Mouse (Mus musculus): ENCODE results near the gene Ociad1. TPM values are rescaled to one million over a fixed set of nuclear protein-coding genes. Genes with fewer than 3 reads are reported as not detected.

The Ociad1 gene
- 225 and 264 TPM in 2 replicates for polyA plus RNA-seq (2016; fragmentation: Nextera tagmentation; extraction: Ambion mirVana)

- Histone ChIP-seq H3K4me2 (replicated peaks) (peak within 1 kb of the TSS; percentile 63), H3K36me3 (peaks cover 15% of the 10 kb centered on the region), H3K9me3 (no peaks in the 10 kb centered on the region), H3K27me3 (replicated peaks) (no peaks in the 10 kb centered on the region), H3K4me3 (peak within 1 kb of the TSS; percentile 97), H3K27ac (peak within 1 kb of the TSS; percentile 89), H3K9ac (peak within 1 kb of the TSS; percentile 91), H3K4me1 (peaks cover 6% of the 10 kb centered on the region)
- WGBS = under 1% methylated on average over 57 of the region's 58 CpGs
- ATAC-seq (ENCODE audit: low FRiP score, low read depth) = peak; percentile 99
Observed at GRCm38 (mm10) chr5:73292502-73293457, at the start of gene Ociad1. Gene Ociad1 (plus strand): TSS chr5:73292784.

GRCm38 (mm10) chr5:73244403-73244802 lies 48.2 kb upstream of the Ociad1 start:
- H3K9me3 ChIP-seq = no peaks in the 10 kb centered on the region
- no peak overlapping the region for H3K4me3 ChIP-seq
- H3K4me2 ChIP-seq (replicated peaks) = no peak overlapping the region
- no peak overlapping the region for H3K27ac ChIP-seq
- H3K36me3 ChIP-seq = no peaks in the 10 kb centered on the region
- peaks cover 21% of the 10 kb centered on the region for H3K4me1 ChIP-seq
- H3K9ac ChIP-seq = no peak overlapping the region
- 82% methylated on average over 13 of the region's 13 CpGs for WGBS
- ATAC-seq (ENCODE audit: low FRiP score, low read depth) = no peak
- H3K27me3 ChIP-seq (replicated peaks) = no peaks in the 10 kb centered on the region

GRCm38 (mm10) chr5:73246414-73246813 lies 46.2 kb upstream of the Ociad1 start:
- ATAC-seq (ENCODE audit: low FRiP score, low read depth) = no peak
- Histone ChIP-seq H3K4me1 (peaks cover 20% of the 10 kb centered on the region), H3K9ac (no peak overlapping the region), H3K27me3 (replicated peaks) (no peaks in the 10 kb centered on the region), H3K4me2 (replicated peaks) (no peak overlapping the region), H3K27ac (no peak overlapping the region), H3K9me3 (no peaks in the 10 kb centered on the region), H3K4me3 (no peak overlapping the region), H3K36me3 (no peaks in the 10 kb centered on the region)
- WGBS = 89% methylated on average over 6 of the region's 6 CpGs

- Histone ChIP-seq H3K4me3 (no peak overlapping the region), H3K27ac (no peak overlapping the region), H3K27me3 (replicated peaks) (no peaks in the 10 kb centered on the region), H3K9ac (no peak overlapping the region), H3K4me2 (replicated peaks) (no peak overlapping the region), H3K36me3 (no peaks in the 10 kb centered on the region), H3K9me3 (no peaks in the 10 kb centered on the region), H3K4me1 (peaks cover 9% of the 10 kb centered on the region)
- 76% methylated on average over 8 of the region's 8 CpGs for WGBS
- no peak for ATAC-seq (ENCODE audit: low FRiP score, low read depth)
Observed at GRCm38 (mm10) chr5:73248211-73248610, 44.4 kb upstream of the Ociad1 start.

GRCm38 (mm10) chr5:73249341-73249740 lies 43.2 kb upstream of the Ociad1 start:
- Histone ChIP-seq H3K9me3 (no peaks in the 10 kb centered on the region), H3K36me3 (no peaks in the 10 kb centered on the region), H3K27ac (no peak overlapping the region), H3K4me2 (replicated peaks) (no peak overlapping the region), H3K27me3 (replicated peaks) (no peaks in the 10 kb centered on the region), H3K4me3 (no peak overlapping the region), H3K4me1 (peaks cover 11% of the 10 kb centered on the region), H3K9ac (no peak overlapping the region)
- no peak for ATAC-seq (ENCODE audit: low FRiP score, low read depth)
- WGBS = 96% methylated on average over 4 of the region's 4 CpGs

- H3K27me3 ChIP-seq (replicated peaks) = no peaks in the 10 kb centered on the region
- H3K9me3 ChIP-seq = no peaks in the 10 kb centered on the region
- no peaks in the 10 kb centered on the region for H3K36me3 ChIP-seq
- H3K4me1 ChIP-seq = peaks cover 19% of the 10 kb centered on the region
- no peak overlapping the region for H3K4me2 ChIP-seq (replicated peaks)
- ATAC-seq (ENCODE audit: low FRiP score, low read depth) = no peak
- no peak overlapping the region for H3K4me3 ChIP-seq
- H3K27ac ChIP-seq = no peak overlapping the region
- H3K9ac ChIP-seq = no peak overlapping the region
Observed at GRCm38 (mm10) chr5:73252739-73253138, 39.8 kb upstream of the Ociad1 start.

- H3K4me1 ChIP-seq = peaks cover 19% of the 10 kb centered on the region
- no peaks in the 10 kb centered on the region for H3K9me3 ChIP-seq
- 47% methylated on average over 5 of the region's 5 CpGs for whole genome bisulfite sequencing
- no peak for ATAC-seq (ENCODE audit: low FRiP score, low read depth)
- H3K4me3 ChIP-seq = peak overlapping the region; percentile 93
- H3K4me2 ChIP-seq (replicated peaks) = peak overlapping the region; percentile 71
- no peaks in the 10 kb centered on the region for H3K27me3 ChIP-seq (replicated peaks)
- no peak overlapping the region for H3K27ac ChIP-seq
- peak overlapping the region; percentile 94; the same call in 1 of the 2 replicates for H3K9ac ChIP-seq
- no peaks in the 10 kb centered on the region for H3K36me3 ChIP-seq
Observed at GRCm38 (mm10) chr5:73254660-73255059, 37.9 kb upstream of the Ociad1 start.

- Histone ChIP-seq H3K27me3 (replicated peaks) (no peaks in the 10 kb centered on the region), H3K9ac (peak overlapping the region; percentile 94), H3K4me3 (peak overlapping the region; percentile 93), H3K4me1 (peaks cover 17% of the 10 kb centered on the region), H3K9me3 (no peaks in the 10 kb centered on the region), H3K4me2 (replicated peaks) (peak overlapping the region; percentile 71), H3K27ac (peak overlapping the region; percentile 93), H3K36me3 (no peaks in the 10 kb centered on the region)
- ATAC-seq (ENCODE audit: low FRiP score, low read depth) = peak; percentile 76
- under 1% methylated on average over 127 of the region's 129 CpGs for whole genome bisulfite sequencing
Observed at GRCm38 (mm10) chr5:73255321-73256251, 37.0 kb upstream of the Ociad1 start.

GRCm38 (mm10) chr5:73256352-73257065 lies 36.1 kb upstream of the Ociad1 start, which contains the start of gene Fryl:
Gene Fryl (minus strand): TSS chr5:73256619.
- ATAC-seq (ENCODE audit: low FRiP score, low read depth) = peak; percentile 98
- peak within 1 kb of the TSS; percentile 71 for H3K4me2 ChIP-seq (replicated peaks)
- H3K27ac ChIP-seq = peak within 1 kb of the TSS; percentile 93
- peak within 1 kb of the TSS; percentile 93 for H3K4me3 ChIP-seq
- under 1% methylated on average over 44 of the region's 44 CpGs for WGBS
- peaks cover 17% of the 10 kb centered on the region for H3K4me1 ChIP-seq
- peak within 1 kb of the TSS; percentile 94 for H3K9ac ChIP-seq
- no peaks in the 10 kb centered on the region for H3K36me3 ChIP-seq
- no peaks in the 10 kb centered on the region for H3K9me3 ChIP-seq
- H3K27me3 ChIP-seq (replicated peaks) = no peaks in the 10 kb centered on the region

- Histone ChIP-seq H3K4me3 (peak overlapping the region; percentile 40), H3K27me3 (replicated peaks) (no peaks in the 10 kb centered on the region), H3K4me2 (replicated peaks) (peak overlapping the region; percentile 71), H3K9ac (peak overlapping the region; percentile 44), H3K9me3 (no peaks in the 10 kb centered on the region), H3K36me3 (no peaks in the 10 kb centered on the region), H3K27ac (no peak overlapping the region), H3K4me1 (peaks cover 17% of the 10 kb centered on the region)
- no peak for ATAC-seq (ENCODE audit: low FRiP score, low read depth)
- 8% methylated on average over 11 of the region's 11 CpGs for WGBS
Observed at GRCm38 (mm10) chr5:73257096-73257495, 35.5 kb upstream of the Ociad1 start.

- no peak overlapping the region for H3K4me3 ChIP-seq
Observed at GRCm38 (mm10) chr5:73257723-73258122, 34.9 kb upstream of the Ociad1 start.

More at GRCm38 (mm10) chr5:73257723-73258122, 34.9 kb upstream of the Ociad1 start:
- no peak overlapping the region for H3K27ac ChIP-seq
- H3K4me1 ChIP-seq = peaks cover 17% of the 10 kb centered on the region
- H3K27me3 ChIP-seq (replicated peaks) = no peaks in the 10 kb centered on the region
- H3K4me2 ChIP-seq (replicated peaks) = peak overlapping the region; percentile 71
- no peak for ATAC-seq (ENCODE audit: low FRiP score, low read depth)
- 55% methylated on average over 8 of the region's 8 CpGs for WGBS
- H3K36me3 ChIP-seq = no peaks in the 10 kb centered on the region
- no peak overlapping the region for H3K9ac ChIP-seq
- H3K9me3 ChIP-seq = no peaks in the 10 kb centered on the region
